7 mouse cellular contexts compared by ENCODE assay signal in the genomic region with DNA sequence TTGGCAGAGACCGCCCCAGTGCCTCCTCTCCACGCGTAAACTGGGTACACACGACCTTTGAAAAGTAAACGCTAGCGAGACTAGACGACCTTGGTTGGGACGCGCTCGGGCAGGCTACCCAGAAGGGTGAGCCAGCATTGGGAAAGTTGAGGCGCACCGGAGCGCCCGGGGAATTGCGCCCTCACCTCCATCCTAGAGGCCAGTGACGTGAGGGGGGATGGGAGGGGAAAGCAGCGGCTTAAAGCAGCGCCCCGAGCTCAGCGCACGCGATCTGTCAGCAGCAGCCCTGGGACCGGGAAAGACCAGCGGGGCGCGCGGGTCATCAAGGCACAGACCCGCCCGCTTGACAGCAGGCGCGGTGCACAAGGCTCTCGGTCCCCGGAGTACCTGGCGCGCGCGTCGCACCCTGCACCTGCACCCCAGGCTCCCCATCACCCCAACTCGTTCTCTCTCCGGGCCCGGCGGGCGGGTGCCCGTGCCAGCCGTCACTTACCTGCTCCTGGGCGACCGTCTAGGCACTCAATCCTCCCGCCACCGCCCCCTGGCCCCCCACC. TPM values are rescaled to one million over a fixed set of nuclear protein-coding genes. Genes with fewer than 3 reads are reported as not detected.
A peak's percentile ranks its signal among the peaks of the same experiment; 100 is the strongest.
DNase-seq lines count a peak whose midpoint lies in the region; ATAC-seq lines count a peak whose summit lies in the region.

No protein-coding gene starts in this region.

- ATAC-seq in granulocyte monocyte progenitor cell, adult 5-6 weeks (replicated peaks; ENCODE audit: poor library complexity, severe bottlenecking) = peak; percentile 15
- ATAC-seq in lung, embryonic 15.5 days (ENCODE audit: borderline replicate concordance, extremely low read depth, low FRiP score, low TSS enrichment) = peak; percentile 39

- DNase-seq in urinary bladder, postnatal 25 days (ENCODE audit: low spot score) = peak; percentile 44
- DNase-seq in urinary bladder, postnatal 10 days (ENCODE audit: low spot score) = no peak
- DNase-seq in c-Kit-positive CD71-positive TER-119-positive erythroid progenitor cells, embryonic 14.5 days (ENCODE audit: low spot score) = peak; percentile 36
- DNase-seq in kidney, adult 9 months = peak; percentile 71
- DNase-seq in retina, postnatal 1 day = peak; percentile 71

- H3K9ac ChIP-seq in lung, embryonic 15.5 days = peak overlapping the region; percentile 69

- 0% methylated on average over 44 of the region's 49 CpGs for WGBS in lung, embryonic 15.5 days

- no peaks in the 10 kb centered on the region for H3K9me3 ChIP-seq in lung, embryonic 15.5 days

- peaks cover 24% of the 10 kb centered on the region for H3K4me1 ChIP-seq in lung, embryonic 15.5 days

- H3K4me3 ChIP-seq in lung, embryonic 15.5 days = peak overlapping the region; percentile 79

- no peaks in the 10 kb centered on the region for H3K36me3 ChIP-seq in lung, embryonic 15.5 days

- H3K27ac ChIP-seq in lung, embryonic 15.5 days = peak overlapping the region; percentile 36

- peak overlapping the region; percentile 99 for H3K4me2 ChIP-seq in lung, embryonic 15.5 days

- H3K27me3 ChIP-seq in lung, embryonic 15.5 days = no peaks in the 10 kb centered on the region

RNA-seq across cellular contexts. Expression of gene Akap1, which starts 0.4 kb away (rescaled TPM):
- total RNA-seq in granulocyte monocyte progenitor cell, adult 5-6 weeks (2014; fragmentation: Nextera tagmentation) = 12.7 and 15.2 TPM in 2 replicates
- total RNA-seq in granulocyte monocyte progenitor cell, adult 5-6 weeks (2017) = 15.9 and 20.7 TPM in 2 replicates
- 18.3 and 18.8 TPM in 2 replicates for polyA plus RNA-seq in lung, embryonic 15.5 days (2015; fragmentation: Nextera tagmentation; extraction: Ambion mirVana)
